Mouse (Mus musculus) embryo, embryonic 11 days (tissue): ENCODE measurements around the gene Rps21.
A peak's percentile ranks its signal among the peaks of the same experiment; 100 is the strongest.
"Not testable (repeated sequence)": the region's sequence is repeated elsewhere in the genome, so short reads cannot be mapped to it uniquely, and the experiment has no call there.

Experiments used
- DNase-seq: peaks from one replicate; pipeline ENCODE4 v3.0.0-alpha.2; 2015

The Rps21 gene

GRCm38 (mm10) chr2:180230482-180230881, 26.7 kb upstream of the Rps21 start:
- DNase-seq: no peak

DNA sequence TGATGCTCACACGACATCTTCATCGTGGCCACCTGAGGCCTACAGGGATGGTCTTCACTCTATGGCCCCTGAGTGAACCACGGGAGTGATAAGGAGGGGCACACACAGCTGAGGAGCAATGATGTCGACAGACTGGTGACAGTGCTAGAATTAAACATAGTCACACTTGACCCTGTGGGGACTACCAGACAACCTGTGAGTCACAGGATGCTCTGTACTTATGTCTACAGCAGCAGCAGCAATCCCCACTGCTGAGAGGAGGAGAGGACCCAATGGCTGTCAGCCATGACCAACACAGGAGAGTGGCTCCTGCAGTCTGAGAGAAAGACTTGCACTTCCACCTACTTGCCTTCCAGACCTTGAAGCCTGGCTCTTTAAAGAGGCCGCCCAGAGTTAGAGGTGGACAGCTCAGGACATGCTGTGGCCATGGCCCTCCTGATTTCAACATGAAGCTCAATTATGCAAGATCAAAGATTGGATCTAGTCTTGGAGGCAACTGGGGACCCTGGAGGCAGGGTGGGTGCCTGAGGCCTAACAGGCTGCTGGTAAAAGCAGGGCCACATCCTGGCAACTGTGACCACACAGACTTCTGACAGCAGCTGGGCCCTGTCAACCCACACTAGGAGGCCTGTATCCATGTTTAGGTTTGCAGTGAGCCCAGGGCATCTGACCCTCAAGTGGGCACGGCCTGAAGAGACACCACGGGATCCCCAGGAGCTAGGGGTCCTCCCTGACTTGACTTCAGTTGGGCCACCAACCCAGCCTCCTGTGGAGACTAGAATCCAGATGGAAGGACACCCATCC, 23.9 kb upstream of the Rps21 start:
- DNase-seq: no peak

- DNase-seq: no peak
Measured at GRCm38 (mm10) chr2:180234353-180234752, 22.8 kb upstream of the Rps21 start.

GRCm38 (mm10) chr2:180234980-180235379, 22.2 kb upstream of the Rps21 start:
- DNase-seq: no peak

DNA sequence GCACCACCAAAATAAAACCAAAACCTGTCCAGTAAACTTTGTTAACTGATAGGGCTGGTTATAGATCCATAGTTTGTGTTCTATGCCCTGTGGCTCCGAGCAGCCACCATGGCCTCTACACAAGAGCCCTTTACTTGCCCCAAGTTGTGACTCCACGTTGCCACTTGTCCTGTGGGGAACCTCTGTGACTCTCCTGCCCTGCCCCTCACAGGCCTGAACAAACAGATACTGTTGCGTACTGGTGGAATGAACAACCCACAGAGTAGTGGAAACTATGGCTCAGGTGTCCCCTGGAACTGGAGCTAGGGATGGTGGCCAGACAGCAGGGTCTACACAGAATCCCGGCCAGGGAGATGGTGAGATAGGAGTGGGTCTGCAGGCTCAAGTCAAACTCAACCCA, 21.4 kb upstream of the Rps21 start:
- no peak for DNase-seq

DNA sequence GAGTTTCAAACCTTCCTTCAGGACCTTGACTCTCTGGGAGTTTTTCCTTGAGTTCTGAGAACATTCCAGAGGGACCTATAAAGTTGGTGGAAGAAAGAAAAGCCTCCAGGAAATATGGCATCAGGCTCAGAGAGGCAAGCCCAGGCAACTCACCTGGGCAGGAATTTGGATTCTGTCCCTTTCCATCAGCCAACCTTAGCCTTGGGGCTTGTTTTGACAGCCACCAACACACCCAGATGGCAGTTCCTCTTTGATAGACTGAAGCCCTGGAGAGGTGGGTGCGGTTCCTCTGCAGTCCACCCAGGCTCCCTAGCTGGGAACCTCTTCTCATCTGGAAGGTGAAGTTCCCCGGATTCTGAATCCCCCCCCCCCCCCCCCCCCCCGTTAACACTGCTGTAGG, 20.7 kb upstream of the Rps21 start:
- no peak for DNase-seq

- DNase-seq: no peak
Measured at GRCm38 (mm10) chr2:180236930-180237329, 20.2 kb upstream of the Rps21 start.

GRCm38 (mm10) chr2:180237601-180238345, 19.4 kb upstream of the Rps21 start:
- DNase-seq: no peak

DNA sequence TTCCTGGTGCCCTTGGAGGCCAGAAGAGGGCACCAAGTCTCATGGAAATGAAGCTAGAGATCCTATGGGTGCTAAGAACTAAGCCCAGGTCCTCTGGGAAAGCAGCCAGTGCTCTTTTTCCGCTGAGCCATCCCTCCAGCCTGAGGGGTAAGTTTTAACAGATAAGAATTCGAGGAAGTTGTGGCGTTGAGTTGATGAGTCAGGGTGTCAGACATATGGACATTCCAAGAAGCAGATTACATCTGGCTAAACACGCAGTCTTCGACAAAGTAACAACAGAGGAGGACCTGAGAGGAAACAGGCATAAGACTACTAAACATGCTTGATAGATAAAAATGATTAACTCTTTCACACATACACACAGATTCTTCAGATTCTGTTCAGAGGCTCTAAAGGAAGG, 18.6 kb upstream of the Rps21 start:
- no peak for DNase-seq

GRCm38 (mm10) chr2:180243108-180243507, 14.1 kb upstream of the Rps21 start:
- DNase-seq: no peak

- no peak for DNase-seq
Measured at GRCm38 (mm10) chr2:180247916-180248315, 9.3 kb upstream of the Rps21 start.

- no peak for DNase-seq
Measured at GRCm38 (mm10) chr2:180248947-180249660, 8.1 kb upstream of the Rps21 start.

DNA sequence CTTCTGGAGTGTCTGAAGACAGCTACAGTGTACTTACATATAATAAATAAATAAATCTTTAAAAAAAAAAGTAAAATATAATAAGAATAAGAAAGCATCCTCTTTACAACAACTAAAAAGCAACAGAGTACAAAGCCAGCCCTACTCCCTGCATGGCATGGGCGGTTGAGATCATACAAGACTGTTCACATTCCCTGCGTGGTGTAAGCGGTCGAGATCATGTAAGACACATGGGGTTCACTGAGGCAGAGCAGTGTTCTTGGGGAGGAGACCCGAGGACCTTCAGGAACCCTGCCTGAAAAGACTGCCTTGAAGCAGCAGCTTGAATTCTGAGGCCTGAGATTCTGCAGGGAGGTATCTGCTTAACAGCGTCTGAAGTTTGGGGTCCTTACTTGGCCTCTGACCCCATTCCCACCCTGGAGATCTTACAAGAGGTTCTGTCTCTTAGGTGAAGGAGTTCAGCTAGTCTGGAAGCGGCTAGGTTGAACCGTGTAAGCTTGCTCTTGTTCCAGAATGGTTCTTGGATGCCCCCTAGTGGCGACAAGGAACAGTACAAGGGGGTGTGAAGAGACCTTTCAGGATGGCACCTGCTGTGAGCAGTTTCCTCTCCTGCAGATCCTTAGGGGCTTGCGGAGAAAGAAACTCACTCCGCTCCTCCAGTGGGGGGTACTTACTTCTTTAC, 6.1 kb upstream of the Rps21 start:
- peak; percentile 90 for DNase-seq

GRCm38 (mm10) chr2:180251838-180252237, 5.3 kb upstream of the Rps21 start:
- no peak for DNase-seq

GRCm38 (mm10) chr2:180254436-180255209, 2.6 kb upstream of the Rps21 start:
- no peak for DNase-seq

GRCm38 (mm10) chr2:180255701-180256100, 1.5 kb upstream of the Rps21 start:
- DNase-seq: no peak

- DNase-seq: peak; percentile 23
Measured at GRCm38 (mm10) chr2:180256296-180257000, 729 bp upstream of the Rps21 start.

- DNase-seq: no peak
Measured at GRCm38 (mm10) chr2:180257963-180258865, 1.0 kb downstream of the Rps21 start.

DNA sequence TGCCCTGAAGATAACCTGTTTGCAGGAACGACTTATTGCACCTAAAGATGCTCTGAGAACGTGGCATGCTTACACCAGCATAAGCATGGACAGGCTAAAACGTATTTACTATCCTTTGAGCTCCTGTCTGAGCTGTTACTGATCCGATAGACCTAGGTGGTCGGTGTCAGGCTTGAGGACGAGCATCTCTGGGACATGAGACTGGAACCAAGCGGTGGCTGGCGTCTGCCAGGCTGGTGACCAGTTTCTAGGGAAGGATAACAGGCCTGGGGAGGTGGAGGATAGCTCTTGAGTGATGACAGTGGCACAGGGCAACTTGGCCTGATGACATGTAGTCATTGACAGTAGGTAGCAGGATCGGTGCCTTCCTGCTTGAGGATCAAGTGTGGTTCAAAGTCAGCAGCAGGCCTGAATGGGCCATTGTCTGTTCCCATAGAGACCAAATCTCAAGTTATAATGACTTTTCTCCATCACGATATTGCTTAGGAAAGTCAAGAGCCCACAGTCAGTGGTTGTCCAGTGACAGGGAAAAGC, 1.8 kb downstream of the Rps21 start:
- not testable (repeated sequence) for DNase-seq
